Mouse (Mus musculus) induced T-regulatory cell, adult 2 months (primary cell): Measurements from ENCODE around the gene Rmnd5a.
A peak's percentile ranks its signal among the peaks of the same experiment; 100 is the strongest.

Source experiments
- DNase-seq: peaks from one replicate; pipeline ENCODE4 v3.0.0-alpha.2; 2012; ENCODE audit warnings: low read depth

The Rmnd5a gene

DNA sequence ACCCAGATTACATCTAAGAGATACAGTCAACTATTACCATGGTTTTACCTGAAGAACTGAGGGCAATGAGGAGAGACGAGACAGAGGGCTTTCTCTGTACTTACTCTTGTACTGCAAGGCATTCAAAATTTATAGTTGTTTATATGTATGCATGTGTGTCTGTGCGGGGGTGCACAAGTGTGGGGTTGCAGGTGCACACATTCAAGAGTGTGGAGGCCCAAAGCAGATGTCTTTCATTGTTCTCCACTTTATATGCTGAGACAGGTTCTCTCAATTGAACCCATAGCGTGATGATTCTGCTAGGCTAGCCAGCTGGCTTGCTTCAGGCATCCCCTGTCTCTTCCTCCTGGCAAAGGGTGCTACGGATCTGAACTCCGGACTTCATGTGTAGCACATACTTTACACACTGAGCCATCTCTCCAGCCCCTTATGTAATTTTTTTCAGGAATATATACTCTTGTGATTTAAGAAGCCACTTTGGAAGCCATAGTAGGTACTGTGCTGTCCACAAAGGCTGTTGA, 69.3 kb downstream of the Rmnd5a start:
- no peak for DNase-seq

- DNase-seq = no peak
Measured at GRCm38 (mm10) chr6:71369416-71369815, 71.0 kb downstream of the Rmnd5a start.

- DNase-seq = no peak
Measured at GRCm38 (mm10) chr6:71363995-71364394, 76.4 kb downstream of the Rmnd5a start.

DNA sequence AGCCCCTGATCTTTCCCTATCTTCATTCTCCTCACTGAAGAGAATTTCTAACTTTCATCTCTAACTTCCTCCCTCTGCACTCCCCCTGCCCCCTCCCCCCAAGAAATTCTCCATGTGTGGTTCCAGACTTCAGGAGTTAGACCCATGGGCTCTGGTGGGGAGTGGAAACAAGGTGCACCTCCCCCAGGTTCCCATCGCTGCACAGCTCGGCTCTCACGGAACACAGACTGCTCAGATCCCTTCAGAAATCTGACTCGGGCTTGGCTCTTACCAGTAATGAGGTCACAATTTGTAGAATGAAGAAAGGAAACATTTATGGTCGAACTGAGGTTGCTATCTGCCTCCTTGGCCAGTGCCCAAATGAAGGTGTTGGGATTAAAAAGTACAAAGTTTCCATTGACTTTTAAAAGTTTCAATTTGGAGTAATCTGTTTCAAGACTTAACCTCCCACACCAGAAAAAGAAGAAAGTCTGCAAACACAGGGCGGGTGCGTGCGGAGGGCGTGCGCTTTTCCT, 79.2 kb downstream of the Rmnd5a start:
- no peak for DNase-seq

- no peak for DNase-seq
Measured at GRCm38 (mm10) chr6:71360751-71361150, 79.7 kb downstream of the Rmnd5a start.

- DNase-seq = no peak
Measured at GRCm38 (mm10) chr6:71360221-71360620, 80.2 kb downstream of the Rmnd5a start.

GRCm38 (mm10) chr6:71357493-71357892, 82.9 kb downstream of the Rmnd5a start:
- DNase-seq = no peak

GRCm38 (mm10) chr6:71353722-71354121, 86.7 kb downstream of the Rmnd5a start:
- no peak for DNase-seq

- no peak for DNase-seq
Measured at GRCm38 (mm10) chr6:71352866-71353427, 87.5 kb downstream of the Rmnd5a start.

- DNase-seq = no peak
Measured at GRCm38 (mm10) chr6:71352201-71352600, 88.2 kb downstream of the Rmnd5a start.

DNA sequence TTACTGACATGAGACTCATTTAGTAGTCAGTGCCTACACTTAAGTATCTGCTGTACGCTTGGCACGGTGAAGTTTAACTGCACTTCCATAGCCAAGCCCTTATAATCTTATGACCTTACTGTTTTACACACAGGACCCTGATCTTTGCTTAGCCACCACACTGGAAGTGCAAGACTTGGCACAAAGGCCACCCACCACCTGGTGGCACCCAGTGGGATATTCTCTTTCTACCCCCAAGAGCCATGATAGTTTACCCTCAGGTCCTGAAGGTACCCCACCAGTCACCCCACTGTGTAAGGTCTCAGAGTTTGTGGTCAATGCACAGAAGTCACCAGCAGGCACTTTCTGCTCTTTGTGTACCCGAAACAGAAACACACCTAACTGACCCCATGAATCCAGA, 89.2 kb downstream of the Rmnd5a start:
- DNase-seq = no peak

- DNase-seq = peak; percentile 10
Measured at GRCm38 (mm10) chr6:71348006-71348405, 92.4 kb downstream of the Rmnd5a start.

- DNase-seq = no peak
Measured at GRCm38 (mm10) chr6:71341179-71341578, 99.3 kb downstream of the Rmnd5a start.

- no peak for DNase-seq
Measured at GRCm38 (mm10) chr6:71339351-71339750, 101.1 kb downstream of the Rmnd5a start.

GRCm38 (mm10) chr6:71338941-71339340, 101.5 kb downstream of the Rmnd5a start:
- DNase-seq = no peak
